Mouse (Mus musculus) CH12.LX (cell line): ENCODE measurements around the gene Slc25a18.

Experiments used
- UBTF ChIP-seq: IDR thresholded peaks from 2 replicates; pipeline ENCODE4 v1.6.1; 2012; ENCODE audit warnings: low read depth, mild to moderate bottlenecking, inconsistent platforms, low read length, improper control_type of control experiment, moderate library complexity
- USF2 ChIP-seq: conservative IDR thresholded peaks from 2 replicates; pipeline ENCODE4 v1.6.1; 2011; ENCODE audit warnings: low read depth, low read length, improper control_type of control experiment
- ZNF384 ChIP-seq: IDR thresholded peaks from 2 replicates; pipeline ENCODE4 v1.6.1; 2012; ENCODE audit warnings: low read depth, low read length, improper control_type of control experiment, inconsistent platforms

DNA sequence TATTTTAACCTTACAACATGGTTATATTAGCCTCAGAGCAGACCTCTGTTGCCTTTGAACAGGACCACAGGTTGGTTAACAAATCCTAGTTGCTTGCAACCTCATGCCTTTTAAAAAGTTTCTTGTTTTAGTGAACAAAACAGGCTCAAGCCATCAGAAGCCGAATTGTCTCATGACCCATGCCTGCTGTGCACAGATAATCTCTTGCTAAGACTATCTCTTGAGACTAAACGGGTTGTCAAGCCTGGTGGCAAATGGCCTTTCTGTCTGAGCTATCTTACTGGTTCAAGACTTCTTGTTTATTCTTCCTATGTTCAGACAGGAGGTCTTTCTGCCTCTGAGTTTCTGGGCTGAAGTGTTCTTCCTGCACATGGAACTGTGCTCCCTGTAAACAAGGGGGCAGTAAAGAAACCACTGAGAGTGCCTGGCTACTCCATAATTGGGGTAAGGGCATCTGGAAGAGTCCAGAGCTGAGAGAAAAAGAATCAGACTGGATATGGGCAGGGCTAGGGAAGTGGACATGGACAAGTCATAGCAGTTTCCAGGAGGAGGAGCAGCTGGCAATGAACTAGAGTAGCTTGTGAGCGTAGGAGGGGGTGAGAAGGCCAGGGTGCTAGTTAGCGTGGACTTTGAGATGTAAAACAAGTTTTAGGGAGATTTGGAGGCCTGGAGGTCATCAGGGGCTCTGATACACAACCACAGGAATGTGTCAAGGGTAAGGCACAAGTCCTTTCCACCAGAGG lies 57.7 kb downstream of the Slc25a18 start:
- TF ChIP-seq USF2 (no peak), UBTF (no peak), ZNF384 (no peak)
